30 mouse cellular contexts compared by ENCODE assay signal in genomic region chr7:81904926-81905325, GRCm38 (mm10). TPM values are rescaled to one million over a fixed set of nuclear protein-coding genes. Genes with fewer than 3 reads are reported as not detected.
DNase-seq lines count a peak whose midpoint lies in the region; ATAC-seq and TF ChIP-seq lines count a peak whose summit lies in the region.
"Had no signal": no experiment of that assay in that cellular context is flagged by ENCODE, and none has a peak within 500 bp of the region (broad histone marks: within the 10 kb centered on the region; RNA-seq: fewer than 3 reads in every experiment).

No protein-coding gene starts in this region.

- WGBS in thymus, adult 2 months = 96% methylated on average over 2 of the region's 2 CpGs

- H3K36me3 ChIP-seq in thymus, adult 2 months (ENCODE audit: control insufficient read depth, insufficient read depth, low read length) = no peaks in the 10 kb centered on the region
- H3K36me3 ChIP-seq: G1E had no signal

- no peaks in the 10 kb centered on the region for H3K27me3 ChIP-seq in thymus, adult 2 months (ENCODE audit: control insufficient read depth, insufficient read depth, low read length)
- H3K27me3 ChIP-seq: CH12.LX, Patski had no signal

- no peaks in the 10 kb centered on the region for H3K4me1 ChIP-seq in thymus, adult 2 months (replicated peaks; ENCODE audit: control insufficient read depth, insufficient read depth, low read length)

- ATAC-seq in frontal cortex, adult (ENCODE audit: low TSS enrichment) = peak; percentile 77; the same call in 1 of the 2 replicates
- ATAC-seq: activated CD4-positive, CD25-positive, alpha-beta regulatory T cell, adult 4 months; CD4-positive, CD25-positive, alpha-beta regulatory T cell, adult 4 months; Patski had no signal

- no peak overlapping the region for H3K4me3 ChIP-seq in thymus, adult 2 months (ENCODE audit: control insufficient read depth, insufficient read depth, low read length)

- H3K27ac ChIP-seq in thymus, adult 2 months (ENCODE audit: control insufficient read depth, insufficient read depth, low read length) = no peak overlapping the region

- TF ChIP-seq POLR2A in thymus, adult 2 months (IDR thresholded peaks at IDR 0.05; ENCODE audit: control insufficient read depth, extremely low read depth, insufficient read depth, low read length, poor library complexity) = no peak

- DNase-seq in frontal cortex, postnatal 25 days (ENCODE audit: low spot score in 2 of 2) = no peak
- peak; percentile 22 to 36 for DNase-seq in left cerebral cortex, postnatal 14 days (ENCODE audit: low spot score in 2 of 2)
- DNase-seq in left cerebral cortex, postnatal 36 days (ENCODE audit: low spot score in 2 of 2) = no peak
- DNase-seq in brain, adult 2 months (ENCODE audit: low read depth, low spot score) = peak; percentile 59
- DNase-seq in telencephalon, adult 2 months (ENCODE audit: low read depth, low spot score) = peak; percentile 32
- no peak for DNase-seq in adipocyte (ENCODE audit: low spot score)
- no peak for DNase-seq in thymus, adult 2 months
- DNase-seq: adrenal gland, adult 2 months; adrenal gland, adult 8-10 months; adrenal gland, postnatal 10 days; adrenal gland, postnatal 14 days; adrenal gland, postnatal 25 days; adrenal gland, postnatal 36 days; B cell, adult 2 months; cerebellum, adult 11 months; cerebellum, adult 11-12 months; cerebellum, adult 18-20 months; cerebellum, adult 2 months had no signal

- intact Hi-C loops in left cerebral cortex, postnatal 14 days (cut with DNase I) = no loop called here
- intact Hi-C loops in left cerebral cortex, postnatal 36 days (cut with DNase I) = no loop called here

- TF ChIP-seq CTCF in thymus, adult 2 months (IDR thresholded peaks at IDR 0.05; ENCODE audit: borderline replicate concordance, control insufficient read depth, extremely low read depth, insufficient read depth, low read length, poor library complexity) = no peak

RNA-seq across cellular contexts. Expression of gene Hdgfl3, which starts 29.3 kb away (rescaled TPM):
- total RNA-seq in left cerebral cortex, postnatal 14 days (2021) = 10 to 100 TPM; 68.7 to 72.5 TPM
- 10 to 100 TPM; 76.0 to 76.9 TPM for total RNA-seq in left cerebral cortex, postnatal 36 days (2021)
- polyA plus RNA-seq in thymus, adult 2 months (2012; rRNA removed) = 5.1 TPM in 2 replicates
- total RNA-seq: MEL had no signal
- polyA plus RNA-seq: C2C12, G1E had no signal

RNA-seq across cellular contexts. Expression of gene Tm6sf1, which starts 46.1 kb away (rescaled TPM):
- total RNA-seq in left cerebral cortex, postnatal 14 days (2021) = 10 to 100 TPM; 36.3 to 42.0 TPM
- 10 to 100 TPM; 28.4 to 36.9 TPM for total RNA-seq in left cerebral cortex, postnatal 36 days (2021)
- 210 and 229 TPM in 2 replicates for polyA plus RNA-seq in thymus, adult 2 months (2012; rRNA removed)
- polyA plus RNA-seq: G1E had no signal

RNA-seq across cellular contexts. Expression of gene Gm10160, which starts 49.3 kb away (rescaled TPM):
- total RNA-seq in left cerebral cortex, postnatal 14 days (2021) = not detected
- total RNA-seq in left cerebral cortex, postnatal 36 days (2021) = not detected
- not detected in 2 replicates for polyA plus RNA-seq in thymus, adult 2 months (2012; rRNA removed)
- total RNA-seq: adrenal gland, adult 18-20 months; adrenal gland, adult 2 months; adrenal gland, adult 8-10 months; adrenal gland, postnatal 10 days; adrenal gland, postnatal 14 days; adrenal gland, postnatal 25 days; adrenal gland, postnatal 36 days; adrenal gland, postnatal 4 days; CH12.LX; ES-E14; G1E; MEL had no signal
- polyA plus RNA-seq: activated CD4-positive, CD25-positive, alpha-beta regulatory T cell, adult 4 months; adrenal gland, adult 2 months; brain, embryonic 14.5 days; C2C12; CD4-positive, CD25-positive, alpha-beta regulatory T cell, adult 4 months; cerebellum, adult 2 months; G1E; Patski had no signal

Comparison
In these comparisons a context has a peak if more than half of its experiments do, and no peak if none do; other contexts are left out.
1. DNase-seq: peak in left cerebral cortex, postnatal 14 days (2 of 2), brain, adult 2 months (single experiment) and telencephalon, adult 2 months (single experiment); none in frontal cortex, postnatal 25 days (0 of 2), left cerebral cortex, postnatal 36 days (0 of 2), adipocyte (single experiment) and thymus, adult 2 months (single experiment).